Mouse (Mus musculus) limb, embryonic 12.5 days (tissue): ENCODE data around the gene Pbrm1. TPM values are rescaled to one million over a fixed set of nuclear protein-coding genes. Genes with fewer than 3 reads are reported as not detected.
A peak's percentile ranks its signal among the peaks of the same experiment; 100 is the strongest.

ENCODE experiments used
- ATAC-seq: fragments of 200-750 bp; cut with Nextera tagmentation; 2 replicates; pipeline ENCODE4 v1.8.0; 2017; ENCODE audit warnings: low read depth, moderate TSS enrichment; ENCODE audit not compliant: insufficient number of reproducible peaks, insufficient read depth, low FRiP score, low TSS enrichment
- H3K27ac ChIP-seq: fragments of 300-500 bp; sonication (generic); 2 replicates; pipeline ENCODE4 v1.5.1; 2016; ENCODE audit warnings: mild to moderate bottlenecking, moderate library complexity
- H3K27me3 ChIP-seq: fragments of 300-500 bp; sonication (generic); 2 replicates; pipeline ENCODE4 v1.6.1; 2016; ENCODE audit warnings: mild to moderate bottlenecking, moderate library complexity
- H3K36me3 ChIP-seq: fragments of 300-500 bp; sonication (generic); 2 replicates; pipeline ENCODE4 v1.6.1; 2016; ENCODE audit warnings: mild to moderate bottlenecking, moderate library complexity
- H3K4me1 ChIP-seq: fragments of 300-500 bp; sonication (generic); replicated peaks from 2 replicates; pipeline ENCODE4 v1.6.1; 2016
- H3K4me2 ChIP-seq: fragments of 300-500 bp; sonication (generic); 2 replicates; pipeline ENCODE4 v1.6.1; 2016; ENCODE audit warnings: mild to moderate bottlenecking, moderate library complexity
- H3K4me3 ChIP-seq: fragments of 300-500 bp; sonication (generic); replicated peaks from 2 replicates; pipeline ENCODE4 v1.5.1; 2016; ENCODE audit warnings: mild to moderate bottlenecking
- H3K9ac ChIP-seq: fragments of 300-500 bp; sonication (generic); replicated peaks from 2 replicates; pipeline ENCODE4 v1.6.1; 2016; ENCODE audit warnings: mild to moderate bottlenecking, moderate library complexity
- H3K9me3 ChIP-seq: fragments of 300-500 bp; sonication (generic); 2 replicates; pipeline ENCODE4 v1.6.1; 2016; ENCODE audit warnings: mild to moderate bottlenecking, moderate library complexity
- WGBS: fragments of 180-500 bp; shearing (Covaris S2); methylation state at CpG from one replicate; pipeline ENCODE4 v1.1.7; 2016; 5-methylcytosine and 5-hydroxymethylcytosine counted together
- polyA plus RNA-seq: library from polyadenylated mRNA; unstranded; fragments of >200 nt; fragmentation: Nextera tagmentation; extraction: Ambion mirVana; gene quantifications from 2 replicates; pipeline ENCODE4 v1.2.1, GENCODE M21; 2016

Gene Pbrm1
- polyA plus RNA-seq, 1 experiment from 2014 or later: 189 TPM

- H3K27ac ChIP-seq: no peak overlapping the region
- no peak overlapping the region for H3K4me3 ChIP-seq
- H3K36me3 ChIP-seq: peaks cover 79% of the 10 kb centered on the region
- no peak for ATAC-seq
- H3K27me3 ChIP-seq: no peaks in the 10 kb centered on the region
- H3K9me3 ChIP-seq: no peaks in the 10 kb centered on the region
- no peak overlapping the region for H3K9ac ChIP-seq
- H3K4me1 ChIP-seq: no peaks in the 10 kb centered on the region
- no peak overlapping the region for H3K4me2 ChIP-seq
These were observed 62.2 kb downstream of the Pbrm1 start for GRCm38 (mm10) chr14:31081147-31081546.

GRCm38 (mm10) chr14:31087433-31087832 is 68.5 kb downstream of the Pbrm1 start:
- Histone ChIP-seq H3K4me2 (no peak overlapping the region), H3K9me3 (no peaks in the 10 kb centered on the region), H3K4me3 (no peak overlapping the region), H3K27me3 (no peaks in the 10 kb centered on the region), H3K36me3 (peaks cover 87% of the 10 kb centered on the region), H3K27ac (no peak overlapping the region), H3K9ac (no peak overlapping the region), H3K4me1 (no peaks in the 10 kb centered on the region)
- 81% methylated on average over 6 of the region's 6 CpGs for WGBS
- no peak for ATAC-seq

- Histone ChIP-seq H3K36me3 (peaks cover 87% of the 10 kb centered on the region), H3K27me3 (no peaks in the 10 kb centered on the region), H3K4me2 (no peak overlapping the region), H3K4me3 (no peak overlapping the region), H3K9me3 (no peaks in the 10 kb centered on the region), H3K9ac (no peak overlapping the region), H3K27ac (no peak overlapping the region), H3K4me1 (no peaks in the 10 kb centered on the region)
- ATAC-seq: no peak
- WGBS: 98% methylated on average over 2 of the region's 2 CpGs
These were observed 69.6 kb downstream of the Pbrm1 start for GRCm38 (mm10) chr14:31088515-31088914.

- Histone ChIP-seq H3K4me1 (no peaks in the 10 kb centered on the region), H3K36me3 (peaks cover 92% of the 10 kb centered on the region), H3K27me3 (no peaks in the 10 kb centered on the region), H3K4me2 (no peak overlapping the region), H3K9me3 (no peaks in the 10 kb centered on the region), H3K27ac (no peak overlapping the region), H3K9ac (no peak overlapping the region), H3K4me3 (no peak overlapping the region)
- ATAC-seq: no peak
- WGBS: 85% methylated on average over 1 of the region's 1 CpGs
These were observed 71.0 kb downstream of the Pbrm1 start for GRCm38 (mm10) chr14:31089918-31090317.

GRCm38 (mm10) chr14:31105156-31105555 is 86.2 kb downstream of the Pbrm1 start:
- no peak overlapping the region for H3K4me2 ChIP-seq
- ATAC-seq: no peak
- peaks cover 74% of the 10 kb centered on the region for H3K36me3 ChIP-seq
- WGBS: 82% methylated on average over 2 of the region's 2 CpGs
- H3K4me3 ChIP-seq: no peak overlapping the region
- no peaks in the 10 kb centered on the region for H3K9me3 ChIP-seq
- no peak overlapping the region for H3K27ac ChIP-seq
- no peak overlapping the region for H3K9ac ChIP-seq
- no peaks in the 10 kb centered on the region for H3K27me3 ChIP-seq
- H3K4me1 ChIP-seq: no peaks in the 10 kb centered on the region

GRCm38 (mm10) chr14:31110613-31111012 is 91.7 kb downstream of the Pbrm1 start:
- no peak overlapping the region for H3K4me3 ChIP-seq
- H3K9me3 ChIP-seq: no peaks in the 10 kb centered on the region
- H3K4me1 ChIP-seq: no peaks in the 10 kb centered on the region
- no peak overlapping the region for H3K9ac ChIP-seq
- H3K36me3 ChIP-seq: peaks cover 95% of the 10 kb centered on the region
- no peak overlapping the region for H3K27ac ChIP-seq
- ATAC-seq: no peak
- H3K4me2 ChIP-seq: no peak overlapping the region
- WGBS: 78% methylated on average over 3 of the region's 3 CpGs
- H3K27me3 ChIP-seq: no peaks in the 10 kb centered on the region

- Histone ChIP-seq H3K36me3 (peaks cover 95% of the 10 kb centered on the region), H3K4me2 (no peak overlapping the region), H3K27ac (no peak overlapping the region), H3K4me1 (no peaks in the 10 kb centered on the region), H3K4me3 (no peak overlapping the region), H3K9ac (no peak overlapping the region), H3K27me3 (no peaks in the 10 kb centered on the region), H3K9me3 (no peaks in the 10 kb centered on the region)
- no peak for ATAC-seq
- WGBS: 84% methylated on average over 5 of the region's 5 CpGs
These were observed 93.2 kb downstream of the Pbrm1 start for GRCm38 (mm10) chr14:31112187-31112586.

- Histone ChIP-seq H3K4me2 (no peak overlapping the region), H3K4me1 (no peaks in the 10 kb centered on the region), H3K9me3 (no peaks in the 10 kb centered on the region), H3K36me3 (peaks cover 93% of the 10 kb centered on the region), H3K27ac (no peak overlapping the region), H3K9ac (no peak overlapping the region), H3K27me3 (no peaks in the 10 kb centered on the region), H3K4me3 (no peak overlapping the region)
- 85% methylated on average over 3 of the region's 3 CpGs for WGBS
- no peak for ATAC-seq
These were observed 95.1 kb downstream of the Pbrm1 start for GRCm38 (mm10) chr14:31114011-31114410.

- H3K4me1 ChIP-seq: no peaks in the 10 kb centered on the region
- no peak overlapping the region for H3K4me3 ChIP-seq
- no peak overlapping the region for H3K4me2 ChIP-seq
- H3K36me3 ChIP-seq: peaks cover 82% of the 10 kb centered on the region
- H3K9me3 ChIP-seq: no peaks in the 10 kb centered on the region
- no peak for ATAC-seq
- no peak overlapping the region for H3K27ac ChIP-seq
- H3K27me3 ChIP-seq: no peaks in the 10 kb centered on the region
- H3K9ac ChIP-seq: no peak overlapping the region
- WGBS: 65% methylated on average over 2 of the region's 2 CpGs
These were observed 96.6 kb downstream of the Pbrm1 start for GRCm38 (mm10) chr14:31115522-31115921.

- H3K4me2 ChIP-seq: peak overlapping the region; percentile 34
- 47% methylated on average over 9 of the region's 9 CpGs for WGBS
- H3K36me3 ChIP-seq: peaks cover 28% of the 10 kb centered on the region
- no peak overlapping the region; the same call in 1 of the 2 replicates for H3K9ac ChIP-seq
- no peaks in the 10 kb centered on the region for H3K27me3 ChIP-seq
- H3K9me3 ChIP-seq: no peaks in the 10 kb centered on the region
- no peak for ATAC-seq
- H3K4me1 ChIP-seq: peaks cover 33% of the 10 kb centered on the region
- peak overlapping the region; percentile 84 for H3K27ac ChIP-seq
- H3K4me3 ChIP-seq: no peak overlapping the region
These were observed 106.5 kb downstream of the Pbrm1 start for GRCm38 (mm10) chr14:31125106-31126075.

- Histone ChIP-seq H3K27ac (no peak overlapping the region), H3K4me1 (peaks cover 36% of the 10 kb centered on the region), H3K27me3 (no peaks in the 10 kb centered on the region), H3K4me3 (no peak overlapping the region), H3K9me3 (no peaks in the 10 kb centered on the region), H3K4me2 (peak overlapping the region; percentile 37; the same call in 1 of the 2 replicates), H3K9ac (no peak overlapping the region), H3K36me3 (peaks cover 18% of the 10 kb centered on the region)
- ATAC-seq: no peak
- 94% methylated on average over 8 of the region's 8 CpGs for WGBS
These were observed 107.9 kb downstream of the Pbrm1 start for GRCm38 (mm10) chr14:31126826-31127225.
